Mouse (Mus musculus) limb, embryonic 13.5 days (tissue): ENCODE data around the gene Man2b1. TPM values are rescaled to one million over a fixed set of nuclear protein-coding genes. Genes with fewer than 3 reads are reported as not detected.
A peak's percentile ranks its signal among the peaks of the same experiment; 100 is the strongest.

Source experiments
- ATAC-seq: fragments of 200-750 bp; cut with Nextera tagmentation; 2 replicates; pipeline ENCODE4 v1.8.0; 2017; ENCODE audit warnings: low read depth, moderate number of reproducible peaks, moderate TSS enrichment; ENCODE audit not compliant: low FRiP score
- H3K27ac ChIP-seq: fragments of 300-500 bp; sonication (generic); 2 replicates; pipeline ENCODE4 v1.5.1; 2015; ENCODE audit warnings: inconsistent platforms, mild to moderate bottlenecking, moderate library complexity
- H3K27me3 ChIP-seq: fragments of 300-500 bp; sonication (generic); 2 replicates; pipeline ENCODE4 v1.6.1; 2015; ENCODE audit warnings: mild to moderate bottlenecking, inconsistent platforms
- H3K36me3 ChIP-seq: fragments of 300-500 bp; sonication (generic); 2 replicates; pipeline ENCODE4 v1.6.1; 2015; ENCODE audit warnings: inconsistent platforms, mild to moderate bottlenecking, moderate library complexity
- H3K4me1 ChIP-seq: fragments of 300-500 bp; sonication (generic); 2 replicates; pipeline ENCODE4 v1.6.1; 2015; ENCODE audit warnings: inconsistent platforms
- H3K4me2 ChIP-seq: fragments of 300-500 bp; sonication (generic); replicated peaks from 2 replicates; pipeline ENCODE4 v1.6.1; 2015; ENCODE audit warnings: inconsistent platforms, mild to moderate bottlenecking, moderate library complexity
- H3K4me3 ChIP-seq: fragments of 300-500 bp; sonication (generic); 2 replicates; pipeline ENCODE4 v1.5.1; 2015; ENCODE audit warnings: moderate library complexity, mild to moderate bottlenecking, inconsistent platforms
- H3K9ac ChIP-seq: fragments of 300-500 bp; sonication (generic); 2 replicates; pipeline ENCODE4 v1.6.1; 2015; ENCODE audit warnings: mild to moderate bottlenecking, inconsistent platforms
- H3K9me3 ChIP-seq: fragments of 300-500 bp; sonication (generic); 2 replicates; pipeline ENCODE4 v1.6.1; 2016; ENCODE audit warnings: inconsistent platforms
- WGBS: fragments of 180-500 bp; shearing (Covaris S2); methylation state at CpG from one replicate; pipeline ENCODE4 v1.1.7; 2015; 5-methylcytosine and 5-hydroxymethylcytosine counted together
- polyA plus RNA-seq: library from polyadenylated mRNA; unstranded; fragments of >200 nt; fragmentation: Nextera tagmentation; extraction: Ambion mirVana; gene quantifications from 2 replicates; pipeline ENCODE4 v1.2.1, GENCODE M21; 2015

Gene Man2b1
- 29.2 and 32.2 TPM in 2 replicates for polyA plus RNA-seq

- H3K27me3 ChIP-seq: no peaks in the 10 kb centered on the region
- peak within 1 kb of the TSS; percentile 78 for H3K9ac ChIP-seq
- WGBS: under 1% methylated on average over 29 of the region's 30 CpGs
- peak; percentile 87 for ATAC-seq
- H3K4me2 ChIP-seq: peak within 1 kb of the TSS; percentile 88
- no peak within 1 kb of the TSS; the same call in 1 of the 2 replicates for H3K27ac ChIP-seq
- H3K36me3 ChIP-seq: peaks cover 36% of the 10 kb centered on the region
- peak within 1 kb of the TSS; percentile 71 for H3K4me3 ChIP-seq
- H3K9me3 ChIP-seq: no peaks in the 10 kb centered on the region
- peaks cover 37% of the 10 kb centered on the region for H3K4me1 ChIP-seq
Observed at GRCm38 (mm10) chr8:85083108-85083813, at the start of gene Man2b1. Man2b1 (plus strand) TSS chr8:85083270.

- H3K4me2 ChIP-seq: 0 out of 2 replicates have a peak overlapping the region, but pooled peaks have one; percentile 84
- H3K9ac ChIP-seq: no peak overlapping the region
- ATAC-seq: no peak
- no peaks in the 10 kb centered on the region for H3K9me3 ChIP-seq
- WGBS: 55% methylated on average over 1 of the region's 1 CpGs
- no peak overlapping the region for H3K4me3 ChIP-seq
- no peaks in the 10 kb centered on the region for H3K27me3 ChIP-seq
- H3K36me3 ChIP-seq: peaks cover 50% of the 10 kb centered on the region
- peaks cover 22% of the 10 kb centered on the region for H3K4me1 ChIP-seq
- H3K27ac ChIP-seq: no peak overlapping the region
Observed at GRCm38 (mm10) chr8:85033867-85034266, 49.2 kb upstream of the Man2b1 start.

GRCm38 (mm10) chr8:85034764-85035163, 48.3 kb upstream of the Man2b1 start:
- Histone ChIP-seq H3K4me2 (peak overlapping the region; percentile 84), H3K27me3 (no peaks in the 10 kb centered on the region), H3K4me1 (peaks cover 24% of the 10 kb centered on the region), H3K27ac (0 out of 2 replicates have a peak overlapping the region, but pooled peaks have one; percentile 100), H3K9me3 (no peaks in the 10 kb centered on the region), H3K9ac (peak overlapping the region; percentile 78), H3K36me3 (peaks cover 43% of the 10 kb centered on the region), H3K4me3 (peak overlapping the region; percentile 86)
- 2% methylated on average over 13 of the region's 13 CpGs for WGBS
- ATAC-seq: no peak

- ATAC-seq: no peak
- Histone ChIP-seq H3K9me3 (no peaks in the 10 kb centered on the region), H3K27me3 (no peaks in the 10 kb centered on the region), H3K9ac (peak overlapping the region; percentile 78), H3K36me3 (peaks cover 43% of the 10 kb centered on the region), H3K4me3 (peak overlapping the region; percentile 86), H3K4me1 (peaks cover 28% of the 10 kb centered on the region), H3K27ac (peak overlapping the region; percentile 100), H3K4me2 (peak overlapping the region; percentile 84)
- WGBS: 6% methylated on average over 12 of the region's 12 CpGs
Observed at GRCm38 (mm10) chr8:85035165-85035727, 47.8 kb upstream of the Man2b1 start.

GRCm38 (mm10) chr8:85035728-85036310, 47.3 kb upstream of the Man2b1 start:
- Histone ChIP-seq H3K36me3 (peaks cover 43% of the 10 kb centered on the region), H3K9me3 (no peaks in the 10 kb centered on the region), H3K27me3 (no peaks in the 10 kb centered on the region), H3K9ac (peak overlapping the region; percentile 78), H3K4me2 (peak overlapping the region; percentile 84), H3K4me1 (peaks cover 28% of the 10 kb centered on the region), H3K27ac (peak overlapping the region; percentile 100), H3K4me3 (peak overlapping the region; percentile 86)
- 0% methylated on average over 15 of the region's 15 CpGs for WGBS
- ATAC-seq: peak; percentile 16; the same call in 1 of the 2 replicates

GRCm38 (mm10) chr8:85036381-85036717, 46.7 kb upstream of the Man2b1 start:
- Histone ChIP-seq H3K4me2 (peak overlapping the region; percentile 84), H3K36me3 (peaks cover 45% of the 10 kb centered on the region), H3K27ac (peak overlapping the region; percentile 100), H3K27me3 (no peaks in the 10 kb centered on the region), H3K9ac (peak overlapping the region; percentile 78), H3K4me1 (peaks cover 28% of the 10 kb centered on the region), H3K4me3 (peak overlapping the region; percentile 86), H3K9me3 (no peaks in the 10 kb centered on the region)
- peak; percentile 37 for ATAC-seq
- WGBS: 0% methylated on average over 9 of the region's 9 CpGs

GRCm38 (mm10) chr8:85036718-85037365, 46.2 kb upstream of the Man2b1 start, which contains the start of gene Tnpo2:
Tnpo2 (plus strand) TSS chr8:85036915.
- H3K4me1 ChIP-seq: peaks cover 28% of the 10 kb centered on the region
- H3K27me3 ChIP-seq: no peaks in the 10 kb centered on the region
- H3K36me3 ChIP-seq: peaks cover 45% of the 10 kb centered on the region
- ATAC-seq: peak; percentile 91
- H3K9ac ChIP-seq: peak within 1 kb of the TSS; percentile 95
- WGBS: under 1% methylated on average over 57 of the region's 59 CpGs
- peak within 1 kb of the TSS; percentile 93 for H3K4me2 ChIP-seq
- peak within 1 kb of the TSS; percentile 86 for H3K4me3 ChIP-seq
- H3K9me3 ChIP-seq: no peaks in the 10 kb centered on the region
- H3K27ac ChIP-seq: peak within 1 kb of the TSS; percentile 100

GRCm38 (mm10) chr8:85037366-85037680, 45.7 kb upstream of the Man2b1 start:
- H3K4me2 ChIP-seq: peak overlapping the region; percentile 93
- H3K27ac ChIP-seq: peak overlapping the region; percentile 100
- peaks cover 45% of the 10 kb centered on the region for H3K36me3 ChIP-seq
- no peaks in the 10 kb centered on the region for H3K9me3 ChIP-seq
- peaks cover 28% of the 10 kb centered on the region for H3K4me1 ChIP-seq
- H3K4me3 ChIP-seq: peak overlapping the region; percentile 86
- H3K27me3 ChIP-seq: no peaks in the 10 kb centered on the region
- peak overlapping the region; percentile 95 for H3K9ac ChIP-seq
- peak; percentile 58; the same call in 1 of the 2 replicates for ATAC-seq
- WGBS: under 1% methylated on average over 14 of the region's 14 CpGs

GRCm38 (mm10) chr8:85037681-85038531, 45.2 kb upstream of the Man2b1 start:
- H3K27ac ChIP-seq: peak overlapping the region; percentile 100
- H3K9me3 ChIP-seq: no peaks in the 10 kb centered on the region
- peaks cover 28% of the 10 kb centered on the region for H3K4me1 ChIP-seq
- ATAC-seq: 0 out of 2 replicates have a peak, but pooled peaks have one; percentile 1
- peaks cover 43% of the 10 kb centered on the region for H3K36me3 ChIP-seq
- under 1% methylated on average over 57 of the region's 57 CpGs for WGBS
- H3K4me2 ChIP-seq: peak overlapping the region; percentile 93
- H3K9ac ChIP-seq: peak overlapping the region; percentile 95
- H3K4me3 ChIP-seq: peak overlapping the region; percentile 86
- H3K27me3 ChIP-seq: no peaks in the 10 kb centered on the region

- no peaks in the 10 kb centered on the region for H3K27me3 ChIP-seq
- no peak for ATAC-seq
- H3K4me2 ChIP-seq: no peak overlapping the region
- no peak overlapping the region for H3K4me3 ChIP-seq
- H3K4me1 ChIP-seq: peaks cover 13% of the 10 kb centered on the region
- WGBS: 93% methylated on average over 6 of the region's 6 CpGs
- H3K36me3 ChIP-seq: peaks cover 87% of the 10 kb centered on the region
- H3K9ac ChIP-seq: no peak overlapping the region
- H3K9me3 ChIP-seq: no peaks in the 10 kb centered on the region
- no peak overlapping the region for H3K27ac ChIP-seq
Observed at GRCm38 (mm10) chr8:85043619-85044018, 39.5 kb upstream of the Man2b1 start.

- peaks cover 58% of the 10 kb centered on the region for H3K36me3 ChIP-seq
- H3K4me1 ChIP-seq: peaks cover 11% of the 10 kb centered on the region
- H3K9ac ChIP-seq: no peak overlapping the region
- no peak overlapping the region for H3K4me2 ChIP-seq
- H3K9me3 ChIP-seq: no peaks in the 10 kb centered on the region
- H3K27ac ChIP-seq: no peak overlapping the region
- 77% methylated on average over 7 of the region's 7 CpGs for WGBS
- H3K27me3 ChIP-seq: no peaks in the 10 kb centered on the region
- no peak for ATAC-seq
- H3K4me3 ChIP-seq: no peak overlapping the region
Observed at GRCm38 (mm10) chr8:85057367-85057766, 25.7 kb upstream of the Man2b1 start.
